Mouse (Mus musculus) WW6 (cell line): ENCODE measurements around the gene Apex1.
"Not testable (repeated sequence)": the region's sequence is repeated elsewhere in the genome, so short reads cannot be mapped to it uniquely, and the experiment has no call there.

Experiments
- DNase-seq: peaks from one replicate; pipeline ENCODE4 v3.0.0-alpha.2; 2013; ENCODE audit warnings: low read depth, low spot score

Gene Apex1

DNA sequence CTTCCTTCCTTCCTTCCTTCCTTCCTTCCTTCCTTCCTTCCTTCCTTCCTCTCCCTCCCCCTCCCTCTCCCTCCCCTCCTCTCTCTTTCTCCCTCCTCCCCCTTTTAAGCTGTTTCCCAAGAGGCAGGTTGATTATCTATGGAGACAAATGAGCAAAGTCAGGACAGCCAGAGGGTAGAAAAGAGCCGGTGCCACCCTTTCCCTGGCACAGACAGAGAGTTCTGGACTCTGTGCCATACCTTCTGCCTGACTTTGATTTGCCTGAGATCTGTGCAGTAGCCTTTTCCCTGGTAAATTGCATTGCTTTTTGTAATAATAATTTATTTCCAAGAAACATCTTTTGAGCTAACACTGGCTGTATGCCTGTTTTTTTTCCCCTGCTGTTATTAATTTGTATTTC lies 44.3 kb downstream of the Apex1 start:
- no peak for DNase-seq

DNA sequence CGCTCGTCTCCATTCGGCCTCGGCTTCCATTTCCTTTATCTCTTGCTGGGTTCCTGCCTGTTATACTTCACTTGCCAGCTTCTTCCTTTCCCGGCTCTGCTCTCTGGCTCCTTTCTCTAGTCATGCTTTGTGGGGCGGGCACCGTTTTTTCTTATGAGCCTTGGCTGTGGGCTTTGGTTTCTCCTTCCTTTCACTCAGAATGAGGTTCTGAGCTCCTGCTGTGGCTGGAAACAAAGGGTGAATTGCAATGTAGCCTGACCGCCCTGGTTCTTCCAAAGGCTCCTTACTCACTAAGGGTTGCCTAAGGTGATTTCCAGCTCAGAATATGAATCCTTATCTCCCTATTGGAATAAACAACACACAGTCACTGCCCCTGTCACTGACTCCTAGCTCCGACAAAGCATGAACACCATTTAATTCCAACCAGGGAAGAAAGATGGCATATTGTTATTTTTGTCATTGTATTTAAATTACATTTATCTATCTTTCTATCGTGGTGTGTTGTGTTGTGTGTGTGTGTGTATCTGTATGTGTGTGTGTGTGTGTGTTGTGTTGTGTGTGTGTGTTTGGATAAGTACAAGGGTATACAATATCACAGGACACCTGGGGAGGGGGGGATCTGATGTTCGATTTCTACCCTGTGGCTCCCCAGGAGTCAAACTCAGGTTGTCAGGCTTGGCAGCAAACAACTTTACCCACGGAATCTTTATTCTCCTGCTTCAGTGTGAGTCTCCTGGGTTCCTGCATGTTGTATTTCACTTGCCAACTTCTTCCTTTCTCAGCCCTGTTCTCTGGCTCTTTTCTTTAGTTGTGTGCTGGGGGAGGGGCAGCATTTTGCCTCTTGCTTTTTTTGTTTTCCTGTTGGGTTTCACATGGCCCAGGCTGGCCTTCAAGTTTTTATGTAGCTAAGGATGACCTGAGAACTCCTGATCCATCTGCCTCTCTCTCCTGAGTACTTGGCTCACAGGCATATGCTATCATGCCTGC lies 45.1 kb downstream of the Apex1 start:
- DNase-seq: no peak

DNA sequence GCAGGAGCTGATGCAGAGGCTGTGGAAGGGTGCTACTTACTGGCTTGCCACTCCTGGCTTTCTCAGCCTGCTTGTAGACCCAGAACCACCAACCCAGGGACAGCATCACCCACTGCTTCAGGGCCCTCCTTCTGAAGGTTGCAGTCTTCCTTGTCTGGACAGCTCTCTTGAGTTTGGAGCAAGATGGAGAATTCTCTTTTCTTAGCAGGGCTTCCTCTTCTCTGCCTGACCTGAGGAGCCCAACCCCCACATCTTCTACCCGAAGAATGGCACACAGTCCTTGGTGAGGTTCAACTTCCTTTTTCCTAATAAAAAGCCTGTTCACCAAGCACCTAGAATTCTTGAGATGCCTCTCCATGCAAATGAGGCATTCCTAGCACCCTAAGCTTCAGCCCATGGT lies 46.1 kb downstream of the Apex1 start:
- no peak for DNase-seq

DNA sequence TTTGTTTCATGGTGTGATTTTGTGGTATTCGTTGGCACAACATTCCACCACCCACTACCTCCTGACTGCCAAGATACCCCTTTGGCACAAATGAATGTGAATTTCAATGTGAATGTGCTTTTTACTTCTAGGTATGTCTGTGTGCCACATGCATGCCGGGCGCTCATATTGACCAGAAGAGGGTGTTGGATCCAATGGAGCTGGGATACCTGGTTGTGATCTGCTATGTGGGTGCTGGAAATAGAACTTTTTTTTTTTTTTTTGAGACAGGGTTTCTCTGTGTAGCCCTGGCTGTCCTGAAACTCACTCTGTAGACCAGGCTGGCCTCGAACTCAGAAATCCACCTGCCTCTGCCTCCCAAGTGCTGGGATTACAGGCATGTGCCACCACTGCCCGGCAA lies 48.3 kb downstream of the Apex1 start:
- not testable (repeated sequence) for DNase-seq

DNA sequence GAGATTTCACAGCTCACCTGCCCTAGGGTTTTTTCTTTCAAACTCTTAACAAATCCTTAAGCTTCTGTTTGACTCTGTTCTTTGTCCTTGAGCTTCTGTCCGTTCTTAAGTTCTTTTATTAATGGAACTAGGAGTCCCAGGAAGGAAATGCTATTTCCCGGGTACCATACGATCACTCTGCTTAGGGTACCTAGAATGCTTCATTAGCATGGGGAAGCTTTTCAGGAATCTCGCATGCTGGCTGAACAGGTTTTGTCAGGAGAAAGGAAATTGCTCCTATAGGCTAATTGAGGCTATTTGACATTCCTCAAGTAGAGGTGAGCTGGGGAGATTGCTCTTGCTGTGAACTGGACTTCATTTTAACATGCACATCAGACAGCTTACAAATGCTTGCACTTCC lies 48.9 kb downstream of the Apex1 start:
- DNase-seq: no peak

DNA sequence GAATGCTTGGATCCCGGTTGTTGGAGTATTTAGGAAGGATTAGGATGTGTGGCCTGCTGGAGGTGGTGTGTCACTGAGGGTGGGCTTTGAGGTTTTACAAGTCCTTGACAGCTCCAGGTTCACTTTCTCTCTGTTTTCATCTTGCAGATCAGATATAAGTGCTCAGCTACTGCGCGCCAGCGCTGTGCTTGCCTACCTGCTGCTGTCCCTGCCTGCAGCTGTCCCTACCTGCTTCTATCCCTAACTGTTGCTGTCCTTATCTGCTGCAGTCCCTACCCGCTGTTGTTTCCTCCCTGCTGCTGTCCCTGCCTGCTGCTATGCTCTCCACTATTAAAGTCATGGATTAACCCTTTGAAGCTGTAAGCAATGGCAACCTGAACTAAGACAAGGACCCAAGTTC lies 50.2 kb downstream of the Apex1 start:
- no peak for DNase-seq

DNA sequence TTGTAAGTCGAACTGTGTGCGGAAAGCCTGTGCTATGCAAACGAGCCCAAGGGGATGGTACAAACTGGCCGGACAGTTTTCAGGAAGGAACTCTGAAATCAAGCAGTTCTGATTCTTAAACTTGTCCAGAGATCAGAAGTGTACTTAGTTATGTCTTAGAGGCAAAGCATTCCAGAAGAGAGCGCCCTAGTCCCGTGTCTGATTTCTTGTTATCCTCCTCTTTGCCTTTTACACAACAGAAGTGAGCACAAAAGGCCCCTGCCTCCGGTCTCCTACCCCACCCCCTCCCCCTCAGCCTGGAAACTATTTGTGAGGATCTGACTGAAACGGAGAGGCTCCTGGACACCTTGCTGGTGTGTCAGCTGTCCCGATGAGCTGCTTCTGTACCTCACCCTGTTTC lies 51.9 kb downstream of the Apex1 start:
- no peak for DNase-seq
